Mouse (Mus musculus) bone marrow macrophage, adult 2 months (primary cell): ENCODE results near the gene Ran.

Experiments used
- CTCF ChIP-seq: IDR thresholded peaks from 2 replicates; pipeline ENCODE4 v1.5.1; 2012; ENCODE audit warnings: low read depth, mild to moderate bottlenecking, low read length, moderate library complexity
- POLR2A ChIP-seq: IDR thresholded peaks from 2 replicates; pipeline ENCODE4 v1.6.1; 2012; ENCODE audit warnings: mild to moderate bottlenecking, low read depth, low read length, borderline replicate concordance

GRCm38 (mm10) chr5:128980857-128981256, 39.0 kb upstream of the Ran start:
- no peak for TF ChIP-seq CTCF
- TF ChIP-seq POLR2A: no peak
